Mouse (Mus musculus): ENCODE results near the gene Asic4. TPM values are rescaled to one million over a fixed set of nuclear protein-coding genes. Genes with fewer than 3 reads are reported as not detected.

Gene Asic4
- polyA plus RNA-seq, 1 experiment from 2014 or later: 4.6 TPM

GRCm38 (mm10) chr1:75486561-75486960, 36.3 kb downstream of the Asic4 start:
- H3K9ac ChIP-seq (ENCODE audit: low read length): no peak overlapping the region
- H3K27ac ChIP-seq (ENCODE audit: low read depth, low read length): no peak overlapping the region
- H3K4me3 ChIP-seq (ENCODE audit: low read depth, low read length): no peak overlapping the region
- WGBS: 6% methylated on average over 24 of the region's 24 CpGs
- no peaks in the 10 kb centered on the region for H3K36me3 ChIP-seq (ENCODE audit: control insufficient read depth, insufficient read depth, low read length)
- DNase-seq (ENCODE audit: low spot score, missing footprints) (no peak), ATAC-seq (ENCODE audit: low FRiP score) (no peak)
- peak overlapping the region; percentile 92 for H3K4me2 ChIP-seq
- H3K9me3 ChIP-seq (ENCODE audit: control insufficient read depth, low read length): no peaks in the 10 kb centered on the region
- H3K27me3 ChIP-seq (ENCODE audit: control insufficient read depth, insufficient read depth, low read length): peaks cover 48% of the 10 kb centered on the region
- H3K4me1 ChIP-seq (ENCODE audit: control insufficient read depth, insufficient read depth, low read length): peaks cover 13% of the 10 kb centered on the region

- WGBS: under 1% methylated on average over 13 of the region's 13 CpGs
- Histone ChIP-seq H3K36me3 (ENCODE audit: control insufficient read depth, insufficient read depth, low read length) (no peaks in the 10 kb centered on the region), H3K9ac (ENCODE audit: low read length) (peak overlapping the region; percentile 47), H3K4me3 (ENCODE audit: low read depth, low read length) (peak overlapping the region; percentile 48), H3K4me2 (peak overlapping the region; percentile 92), H3K4me1 (ENCODE audit: control insufficient read depth, insufficient read depth, low read length) (peaks cover 13% of the 10 kb centered on the region), H3K27me3 (ENCODE audit: control insufficient read depth, insufficient read depth, low read length) (peaks cover 45% of the 10 kb centered on the region), H3K27ac (ENCODE audit: low read depth, low read length) (no peak overlapping the region), H3K9me3 (ENCODE audit: control insufficient read depth, low read length) (no peaks in the 10 kb centered on the region)
- ATAC-seq (ENCODE audit: low FRiP score): 0 out of 2 replicates have a peak, but pooled peaks have one; percentile 11
- DNase-seq (ENCODE audit: low spot score, missing footprints): peak; percentile 92
Observed at GRCm38 (mm10) chr1:75487040-75487404, 36.8 kb downstream of the Asic4 start.

- under 1% methylated on average over 62 of the region's 62 CpGs for WGBS
Observed at GRCm38 (mm10) chr1:75487405-75488161, 37.3 kb downstream of the Asic4 start.

GRCm38 (mm10) chr1:75490785-75491551, 40.7 kb downstream of the Asic4 start:
- DNase-seq (ENCODE audit: low spot score, missing footprints) (no peak), ATAC-seq (ENCODE audit: low FRiP score) (no peak)
- Histone ChIP-seq H3K9ac (ENCODE audit: low read length) (no peak overlapping the region), H3K4me1 (ENCODE audit: control insufficient read depth, insufficient read depth, low read length) (peaks cover 13% of the 10 kb centered on the region), H3K9me3 (ENCODE audit: control insufficient read depth, low read length) (no peaks in the 10 kb centered on the region), H3K4me3 (ENCODE audit: low read depth, low read length) (no peak overlapping the region), H3K4me2 (no peak overlapping the region), H3K27ac (ENCODE audit: low read depth, low read length) (no peak overlapping the region), H3K36me3 (ENCODE audit: control insufficient read depth, insufficient read depth, low read length) (no peaks in the 10 kb centered on the region), H3K27me3 (ENCODE audit: control insufficient read depth, insufficient read depth, low read length) (peaks cover 29% of the 10 kb centered on the region)
- 82% methylated on average over 34 of the region's 34 CpGs for WGBS

More at GRCm38 (mm10) chr1:75487405-75488161, 37.3 kb downstream of the Asic4 start:
- Histone ChIP-seq H3K27ac (ENCODE audit: low read depth, low read length) (no peak overlapping the region), H3K4me3 (ENCODE audit: low read depth, low read length) (peak overlapping the region; percentile 48), H3K4me2 (peak overlapping the region; percentile 92), H3K36me3 (ENCODE audit: control insufficient read depth, insufficient read depth, low read length) (no peaks in the 10 kb centered on the region), H3K27me3 (ENCODE audit: control insufficient read depth, insufficient read depth, low read length) (peaks cover 42% of the 10 kb centered on the region), H3K4me1 (ENCODE audit: control insufficient read depth, insufficient read depth, low read length) (peaks cover 13% of the 10 kb centered on the region), H3K9ac (ENCODE audit: low read length) (peak overlapping the region; percentile 47), H3K9me3 (ENCODE audit: control insufficient read depth, low read length) (no peaks in the 10 kb centered on the region)
- DNase-seq (ENCODE audit: low spot score, missing footprints) (peak; percentile 97), ATAC-seq (ENCODE audit: low FRiP score) (peak; percentile 81)

- peaks cover 5% of the 10 kb centered on the region for H3K4me1 ChIP-seq (ENCODE audit: control insufficient read depth, insufficient read depth, low read length)
- H3K9ac ChIP-seq (ENCODE audit: low read length): no peak overlapping the region
- no peak overlapping the region for H3K27ac ChIP-seq (ENCODE audit: low read depth, low read length)
- H3K4me3 ChIP-seq (ENCODE audit: low read depth, low read length): no peak overlapping the region
- H3K9me3 ChIP-seq (ENCODE audit: control insufficient read depth, low read length): no peaks in the 10 kb centered on the region
- H3K36me3 ChIP-seq (ENCODE audit: control insufficient read depth, insufficient read depth, low read length): no peaks in the 10 kb centered on the region
- no peak for DNase-seq (ENCODE audit: low spot score, missing footprints)
- no peak overlapping the region for H3K4me2 ChIP-seq
- WGBS: 27% methylated on average over 24 of the region's 24 CpGs
- H3K27me3 ChIP-seq (ENCODE audit: control insufficient read depth, insufficient read depth, low read length): peaks cover 17% of the 10 kb centered on the region
- no peak for ATAC-seq (ENCODE audit: low FRiP score)
Observed at GRCm38 (mm10) chr1:75492579-75493170, 42.4 kb downstream of the Asic4 start.

GRCm38 (mm10) chr1:75494878-75495548, 44.8 kb downstream of the Asic4 start:
- DNase-seq (ENCODE audit: low spot score, missing footprints): peak; percentile 92
- H3K9ac ChIP-seq (ENCODE audit: low read length): no peak overlapping the region
- H3K27me3 ChIP-seq (ENCODE audit: control insufficient read depth, insufficient read depth, low read length): peaks cover 7% of the 10 kb centered on the region
- no peaks in the 10 kb centered on the region for H3K4me1 ChIP-seq (ENCODE audit: control insufficient read depth, insufficient read depth, low read length)
- 43% methylated on average over 12 of the region's 12 CpGs for WGBS
- H3K9me3 ChIP-seq (ENCODE audit: control insufficient read depth, low read length): no peaks in the 10 kb centered on the region
- H3K27ac ChIP-seq (ENCODE audit: low read depth, low read length): no peak overlapping the region
- H3K4me3 ChIP-seq (ENCODE audit: low read depth, low read length): no peak overlapping the region
- no peak overlapping the region for H3K4me2 ChIP-seq
- ATAC-seq (ENCODE audit: low FRiP score): 0 out of 2 replicates have a peak, but pooled peaks have one; percentile 43
- peaks cover 4% of the 10 kb centered on the region; the same call in 1 of the 2 replicates for H3K36me3 ChIP-seq (ENCODE audit: control insufficient read depth, insufficient read depth, low read length)

- ATAC-seq (ENCODE audit: low FRiP score) (no peak), DNase-seq (ENCODE audit: low spot score, missing footprints) (no peak)
- Histone ChIP-seq H3K4me1 (ENCODE audit: control insufficient read depth, insufficient read depth, low read length) (peaks cover 2% of the 10 kb centered on the region; the same call in 1 of the 2 replicates), H3K4me2 (no peak overlapping the region), H3K27me3 (ENCODE audit: control insufficient read depth, insufficient read depth, low read length) (0 out of 2 replicates have a peak, but pooled peaks cover 2% of the 10 kb centered on the region), H3K27ac (ENCODE audit: low read depth, low read length) (no peak overlapping the region), H3K36me3 (ENCODE audit: control insufficient read depth, insufficient read depth, low read length) (peaks cover 20% of the 10 kb centered on the region), H3K9ac (ENCODE audit: low read length) (no peak overlapping the region), H3K9me3 (ENCODE audit: control insufficient read depth, low read length) (no peaks in the 10 kb centered on the region), H3K4me3 (ENCODE audit: low read depth, low read length) (no peak overlapping the region)
- WGBS: 86% methylated on average over 4 of the region's 4 CpGs
Observed at GRCm38 (mm10) chr1:75498897-75499296, 48.7 kb downstream of the Asic4 start.

GRCm38 (mm10) chr1:75499441-75499840, 49.2 kb downstream of the Asic4 start:
- H3K9ac ChIP-seq (ENCODE audit: low read length): no peak overlapping the region
- no peak overlapping the region for H3K4me2 ChIP-seq
- no peak for DNase-seq (ENCODE audit: low spot score, missing footprints)
- peaks cover 7% of the 10 kb centered on the region; the same call in 1 of the 2 replicates for H3K27me3 ChIP-seq (ENCODE audit: control insufficient read depth, insufficient read depth, low read length)
- WGBS: 86% methylated on average over 7 of the region's 7 CpGs
- no peaks in the 10 kb centered on the region for H3K9me3 ChIP-seq (ENCODE audit: control insufficient read depth, low read length)
- H3K36me3 ChIP-seq (ENCODE audit: control insufficient read depth, insufficient read depth, low read length): peaks cover 20% of the 10 kb centered on the region
- H3K27ac ChIP-seq (ENCODE audit: low read depth, low read length): no peak overlapping the region
- no peak for ATAC-seq (ENCODE audit: low FRiP score)
- no peak overlapping the region for H3K4me3 ChIP-seq (ENCODE audit: low read depth, low read length)
- peaks cover 3% of the 10 kb centered on the region for H3K4me1 ChIP-seq (ENCODE audit: control insufficient read depth, insufficient read depth, low read length)

Measured in midbrain, embryonic 11.5 days (tissue).